Mouse (Mus musculus): ENCODE data around the gene Hbq1b. TPM values are rescaled to one million over a fixed set of nuclear protein-coding genes. Genes with fewer than 3 reads are reported as not detected.
"Not testable (repeated sequence)": the region's sequence is repeated elsewhere in the genome, so short reads cannot be mapped to it uniquely, and the experiment has no call there.

The Hbq1b gene
- total RNA-seq, 2 experiments from 2014 or later, result 1.6 TPM; not detected in 1

GRCm38 (mm10) chr11:32267188-32267884 is 19.4 kb upstream of the Hbq1b start, which contains the start of gene Nprl3:
TSS of gene Nprl3 (minus strand) at chr11:32267707.
- peak; percentile 93 to 97 for DNase-seq (ENCODE audit: low spot score in 2 of 2)

GRCm38 (mm10) chr11:32267964-32268363 is 18.8 kb upstream of the Hbq1b start:
- DNase-seq (ENCODE audit: low spot score in 2 of 2), result no peak

GRCm38 (mm10) chr11:32268952-32269351 is 17.8 kb upstream of the Hbq1b start:
- no peak for DNase-seq (ENCODE audit: low spot score in 2 of 2)

- DNase-seq (ENCODE audit: low spot score in 2 of 2), result no peak
Measured at GRCm38 (mm10) chr11:32271178-32271577, 15.6 kb upstream of the Hbq1b start.

- no peak for DNase-seq (ENCODE audit: low spot score in 2 of 2)
Measured at GRCm38 (mm10) chr11:32276347-32276746, 10.4 kb upstream of the Hbq1b start, which contains the start of gene Hba-x. TSS of gene Hba-x (plus strand) at chr11:32276400.

- DNase-seq (ENCODE audit: low spot score in 2 of 2), result no peak
Measured at GRCm38 (mm10) chr11:32277736-32278457, 8.9 kb upstream of the Hbq1b start.

- no peak for DNase-seq (ENCODE audit: low spot score in 2 of 2)
Measured at GRCm38 (mm10) chr11:32278458-32278957, 8.3 kb upstream of the Hbq1b start.

GRCm38 (mm10) chr11:32280646-32281045 is 6.1 kb upstream of the Hbq1b start:
- DNase-seq (ENCODE audit: low spot score in 2 of 2), result no peak

GRCm38 (mm10) chr11:32281416-32282144 is 5.2 kb upstream of the Hbq1b start:
- no peak for DNase-seq (ENCODE audit: low spot score in 2 of 2)

- not testable (repeated sequence) for DNase-seq (ENCODE audit: low spot score in 2 of 2)
Measured at GRCm38 (mm10) chr11:32283091-32283777, 3.5 kb upstream of the Hbq1b start, which contains the start of gene Hba-a1. TSS of gene Hba-a1 (plus strand) at chr11:32283511.

GRCm38 (mm10) chr11:32284582-32284981 is 2.2 kb upstream of the Hbq1b start:
- DNase-seq (ENCODE audit: low spot score in 2 of 2), result not testable (repeated sequence)

GRCm38 (mm10) chr11:32285031-32285775 is 1.6 kb upstream of the Hbq1b start:
- no peak for DNase-seq (ENCODE audit: low spot score in 2 of 2)

GRCm38 (mm10) chr11:32285887-32286286 is 878 bp upstream of the Hbq1b start:
- DNase-seq (ENCODE audit: low spot score in 2 of 2), result not testable (repeated sequence)

GRCm38 (mm10) chr11:32287493-32287825 is 694 bp downstream of the Hbq1b start:
- no peak for DNase-seq (ENCODE audit: low spot score in 2 of 2)

- not testable (repeated sequence) for DNase-seq (ENCODE audit: low spot score in 2 of 2)
Measured at GRCm38 (mm10) chr11:32292819-32293218, 6.1 kb downstream of the Hbq1b start.

- not testable (repeated sequence) for DNase-seq (ENCODE audit: low spot score in 2 of 2)
Measured at GRCm38 (mm10) chr11:32293479-32293878, 6.7 kb downstream of the Hbq1b start.

GRCm38 (mm10) chr11:32296203-32296602 is 9.4 kb downstream of the Hbq1b start, which contains the start of gene Hba-a2:
TSS of gene Hba-a2 (plus strand) at chr11:32296489.
- not testable (repeated sequence) for DNase-seq (ENCODE audit: low spot score in 2 of 2)

GRCm38 (mm10) chr11:32297417-32297816 is 10.7 kb downstream of the Hbq1b start:
- not testable (repeated sequence) for DNase-seq (ENCODE audit: low spot score in 2 of 2)

- DNase-seq (ENCODE audit: low spot score in 2 of 2), result no peak
Measured at GRCm38 (mm10) chr11:32297866-32298531, 11.2 kb downstream of the Hbq1b start.

- no peak for DNase-seq (ENCODE audit: low spot score in 2 of 2)
Measured at GRCm38 (mm10) chr11:32298532-32298918, 11.8 kb downstream of the Hbq1b start.
